Mouse (Mus musculus) ES-E14 (cell line): ENCODE measurements at regions not wholly inside any gene's neighbourhood (a gene's known extent, or its start where the extent isn't known, plus 50 kb on each side); places are given as distances from the start of the nearest gene placed in this dataset.

Experiments
- CHD2 ChIP-seq: IDR thresholded peaks from 2 replicates; pipeline ENCODE4 v1.6.1; 2014; ENCODE audit warnings: mild to moderate bottlenecking, low read depth, low read length, inconsistent platforms
- HCFC1 ChIP-seq: IDR thresholded peaks from 2 replicates; pipeline ENCODE4 v1.6.1; 2012; ENCODE audit warnings: low read length, inconsistent platforms, borderline replicate concordance; ENCODE audit not compliant: insufficient read depth
- MAFK ChIP-seq: IDR thresholded peaks from 2 replicates; pipeline ENCODE4 v1.6.1; 2014; ENCODE audit warnings: mild to moderate bottlenecking, low read depth, low read length, inconsistent platforms; ENCODE audit not compliant: insufficient read depth
- ZNF384 ChIP-seq: IDR thresholded peaks from 2 replicates; pipeline ENCODE4 v1.6.1; 2012; ENCODE audit warnings: low read depth, low read length, inconsistent platforms

- TF ChIP-seq ZNF384 (no peak), MAFK (no peak), CHD2 (no peak), HCFC1 (no peak)
Observed at GRCm38 (mm10) chr1:193518840-193519239, 148.7 kb upstream of the Camk1g start.
